Mouse (Mus musculus) hindbrain, embryonic 16.5 days (tissue): Measurements from ENCODE around the gene Lypd3. TPM values are rescaled to one million over a fixed set of nuclear protein-coding genes. Genes with fewer than 3 reads are reported as not detected.
A peak's percentile ranks its signal among the peaks of the same experiment; 100 is the strongest.
"Not testable (repeated sequence)": the region's sequence is repeated elsewhere in the genome, so short reads cannot be mapped to it uniquely, and the experiment has no call there.

ENCODE experiments used
- ATAC-seq: fragments of 200-750 bp; cut with Nextera tagmentation; 2 replicates; pipeline ENCODE4 v1.8.0; 2017; ENCODE audit warnings: moderate TSS enrichment, moderate library complexity
- H3K27ac ChIP-seq: fragments of 300-500 bp; sonication (generic); 2 replicates; pipeline ENCODE4 v1.5.1; 2014; ENCODE audit warnings: low read depth, mild to moderate bottlenecking, control low read depth, low read length, moderate library complexity
- H3K27me3 ChIP-seq: fragments of 300-500 bp; sonication (generic); replicated peaks from 2 replicates; pipeline ENCODE4 v1.6.1; 2014; ENCODE audit warnings: low read length; ENCODE audit not compliant: control insufficient read depth, insufficient read depth
- H3K36me3 ChIP-seq: fragments of 300-500 bp; sonication (generic); 2 replicates; pipeline ENCODE4 v1.6.1; 2014; ENCODE audit warnings: mild to moderate bottlenecking, low read length, moderate library complexity, mixed read lengths; ENCODE audit not compliant: control insufficient read depth, insufficient read depth
- H3K4me1 ChIP-seq: fragments of 300-500 bp; sonication (generic); 2 replicates; pipeline ENCODE4 v1.6.1; 2014; ENCODE audit warnings: low read depth, low read length; ENCODE audit not compliant: control insufficient read depth, insufficient read depth
- H3K4me2 ChIP-seq: fragments of 300-500 bp; sonication (generic); 2 replicates; pipeline ENCODE4 v1.6.1; 2014; ENCODE audit warnings: mild to moderate bottlenecking, low read length, control low read depth, moderate library complexity
- H3K4me3 ChIP-seq: fragments of 300-500 bp; sonication (generic); 2 replicates; pipeline ENCODE4 v1.5.1; 2014; ENCODE audit warnings: mild to moderate bottlenecking, low read length, control low read depth, moderate library complexity
- H3K9ac ChIP-seq: fragments of 300-500 bp; sonication (generic); 2 replicates; pipeline ENCODE4 v1.6.1; 2014; ENCODE audit warnings: low read depth, mild to moderate bottlenecking, control low read depth, low read length, moderate library complexity
- H3K9me3 ChIP-seq: fragments of 300-500 bp; sonication (generic); 2 replicates; pipeline ENCODE4 v1.6.1; 2014; ENCODE audit warnings: mild to moderate bottlenecking, low read length, moderate library complexity; ENCODE audit not compliant: control insufficient read depth
- WGBS: fragments of 180-500 bp; shearing (Covaris S2); extraction: QIAGEN DNeasy Blood & Tissue Kit; methylation state at CpG from one replicate; pipeline ENCODE4 v1.1.7; 2014; 5-methylcytosine and 5-hydroxymethylcytosine counted together
- polyA plus RNA-seq: library from polyadenylated mRNA; unstranded; fragments of >200 nt; fragmentation: Nextera tagmentation; extraction: Ambion mirVana; gene quantifications from 2 replicates; pipeline ENCODE4 v1.2.1, GENCODE M21; 2015

Gene Lypd3
- polyA plus RNA-seq, 1 experiment from 2014 or later = 0.78 TPM

- Histone ChIP-seq H3K4me2 (peak within 1 kb of the TSS; percentile 62), H3K27me3 (peaks cover 42% of the 10 kb centered on the region), H3K36me3 (no peaks in the 10 kb centered on the region; the same call in 1 of the 2 replicates), H3K4me3 (peak within 1 kb of the TSS; percentile 36), H3K9me3 (0 out of 2 replicates have a peak, but pooled peaks cover 2% of the 10 kb centered on the region), H3K27ac (no peak within 1 kb of the TSS), H3K4me1 (peaks cover 15% of the 10 kb centered on the region), H3K9ac (peak within 1 kb of the TSS; percentile 33)
- WGBS = 3% methylated on average over 23 of the region's 27 CpGs
- ATAC-seq = peak; percentile 1; the same call in 1 of the 2 replicates
Observed at GRCm38 (mm10) chr7:24610144-24610878, 26.0 kb upstream of the Lypd3 start, which contains the start of gene Phldb3. Gene Phldb3, plus strand, starts transcription at chr7:24610763.

- Histone ChIP-seq H3K27ac (no peak overlapping the region), H3K9ac (peak overlapping the region; percentile 33), H3K36me3 (no peaks in the 10 kb centered on the region; the same call in 1 of the 2 replicates), H3K9me3 (0 out of 2 replicates have a peak, but pooled peaks cover 2% of the 10 kb centered on the region), H3K4me2 (peak overlapping the region; percentile 62), H3K4me3 (peak overlapping the region; percentile 36), H3K4me1 (peaks cover 15% of the 10 kb centered on the region), H3K27me3 (peaks cover 42% of the 10 kb centered on the region)
- ATAC-seq = peak; percentile 31; the same call in 1 of the 2 replicates
- under 1% methylated on average over 36 of the region's 36 CpGs for WGBS
Observed at GRCm38 (mm10) chr7:24610879-24611494, 25.4 kb upstream of the Lypd3 start.

GRCm38 (mm10) chr7:24611709-24612108 is 24.6 kb upstream of the Lypd3 start:
- H3K36me3 ChIP-seq = no peaks in the 10 kb centered on the region; the same call in 1 of the 2 replicates
- H3K4me1 ChIP-seq = peaks cover 15% of the 10 kb centered on the region
- H3K4me3 ChIP-seq = peak overlapping the region; percentile 36; the same call in 1 of the 2 replicates
- no peak overlapping the region for H3K27ac ChIP-seq
- no peak overlapping the region for H3K9ac ChIP-seq
- 18% methylated on average over 7 of the region's 7 CpGs for WGBS
- peak overlapping the region; percentile 62 for H3K4me2 ChIP-seq
- 0 out of 2 replicates have a peak, but pooled peaks cover 2% of the 10 kb centered on the region for H3K9me3 ChIP-seq
- H3K27me3 ChIP-seq = peaks cover 42% of the 10 kb centered on the region
- no peak for ATAC-seq

- Histone ChIP-seq H3K36me3 (no peaks in the 10 kb centered on the region; the same call in 1 of the 2 replicates), H3K9ac (no peak overlapping the region), H3K27me3 (peaks cover 42% of the 10 kb centered on the region), H3K27ac (no peak overlapping the region), H3K4me3 (peak overlapping the region; percentile 5; the same call in 1 of the 2 replicates), H3K4me1 (peaks cover 15% of the 10 kb centered on the region), H3K4me2 (peak overlapping the region; percentile 32), H3K9me3 (0 out of 2 replicates have a peak, but pooled peaks cover 2% of the 10 kb centered on the region)
- no peak for ATAC-seq
- 5% methylated on average over 27 of the region's 27 CpGs for WGBS
Observed at GRCm38 (mm10) chr7:24612308-24612910, 23.9 kb upstream of the Lypd3 start.

- Histone ChIP-seq H3K4me2 (no peak overlapping the region), H3K4me3 (no peak overlapping the region), H3K27ac (no peak overlapping the region), H3K36me3 (no peaks in the 10 kb centered on the region), H3K4me1 (peaks cover 15% of the 10 kb centered on the region), H3K9me3 (no peaks in the 10 kb centered on the region), H3K27me3 (peaks cover 36% of the 10 kb centered on the region), H3K9ac (no peak overlapping the region)
- 81% methylated on average over 13 of the region's 13 CpGs for WGBS
- no peak for ATAC-seq
Observed at GRCm38 (mm10) chr7:24614816-24615215, 21.5 kb upstream of the Lypd3 start.

GRCm38 (mm10) chr7:24617763-24618162 is 18.6 kb upstream of the Lypd3 start:
- WGBS = 82% methylated on average over 8 of the region's 8 CpGs
- no peak overlapping the region for H3K9ac ChIP-seq
- no peak for ATAC-seq
- no peak overlapping the region for H3K4me3 ChIP-seq
- H3K27me3 ChIP-seq = peaks cover 12% of the 10 kb centered on the region
- no peak overlapping the region for H3K27ac ChIP-seq
- no peaks in the 10 kb centered on the region for H3K9me3 ChIP-seq
- no peaks in the 10 kb centered on the region for H3K36me3 ChIP-seq
- no peaks in the 10 kb centered on the region for H3K4me1 ChIP-seq
- H3K4me2 ChIP-seq = no peak overlapping the region

GRCm38 (mm10) chr7:24618374-24618773 is 18.0 kb upstream of the Lypd3 start:
- not testable (repeated sequence) for ATAC-seq, H3K4me2 ChIP-seq, H3K27ac ChIP-seq, H3K9ac ChIP-seq, H3K27me3 ChIP-seq, H3K4me1 ChIP-seq, H3K4me3 ChIP-seq, H3K36me3 ChIP-seq, H3K9me3 ChIP-seq
- WGBS = 90% methylated on average over 8 of the region's 8 CpGs

GRCm38 (mm10) chr7:24619671-24620397 is 16.5 kb upstream of the Lypd3 start:
- WGBS = 52% methylated on average over 13 of the region's 13 CpGs

More at GRCm38 (mm10) chr7:24619671-24620397, 16.5 kb upstream of the Lypd3 start:
- Histone ChIP-seq H3K4me1 (no peaks in the 10 kb centered on the region), H3K27ac (no peak overlapping the region), H3K4me2 (no peak overlapping the region), H3K27me3 (0 out of 2 replicates have a peak, but pooled peaks cover under 1% of the 10 kb centered on the region), H3K36me3 (no peaks in the 10 kb centered on the region), H3K9me3 (no peaks in the 10 kb centered on the region), H3K4me3 (no peak overlapping the region), H3K9ac (no peak overlapping the region)
- ATAC-seq = no peak
